Mouse (Mus musculus): Measurements from ENCODE around the gene Synrg.

DNA sequence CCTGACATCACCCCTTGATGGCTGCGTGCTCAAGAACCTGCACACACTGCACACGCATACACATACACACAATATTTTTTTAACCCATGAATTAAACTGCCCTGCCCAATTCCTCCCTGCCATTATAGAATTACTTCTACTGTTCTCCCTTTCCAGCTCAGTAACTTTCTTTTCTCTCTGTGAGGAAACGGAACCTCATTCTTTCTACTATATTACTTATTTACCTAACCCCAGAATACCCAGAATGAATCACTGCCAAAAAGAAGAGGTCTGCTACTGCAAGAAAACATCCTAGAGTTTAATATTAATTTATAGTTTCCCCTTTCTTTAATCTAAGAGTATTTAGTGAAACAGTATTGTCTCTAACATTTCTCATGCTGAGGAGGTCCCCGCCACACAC, 30.9 kb upstream of the Synrg start:
- TF ChIP-seq EP300 (IDR thresholded peaks at IDR 0.05; ENCODE audit: low read depth) (no peak), CTCF (IDR thresholded peaks at IDR 0.05; ENCODE audit: low read depth) (no peak)

All from liver, postnatal 0 days (tissue).